Mouse (Mus musculus) hindbrain, embryonic 10.5 days (tissue): ENCODE results near the gene Fndc5. TPM values are rescaled to one million over a fixed set of nuclear protein-coding genes. Genes with fewer than 3 reads are reported as not detected.

Experiments used
- DNase-seq: peaks from one replicate; pipeline ENCODE4 v3.0.0-alpha.2; 2017; ENCODE audit warnings: low spot score
- H3K27ac ChIP-seq: fragments of 300-500 bp; sonication (generic); 2 replicates; pipeline ENCODE4 v1.5.1; 2016; ENCODE audit warnings: mild to moderate bottlenecking, moderate library complexity
- H3K27me3 ChIP-seq: fragments of 300-500 bp; sonication (generic); 2 replicates; pipeline ENCODE4 v1.6.1; 2016; ENCODE audit warnings: mild to moderate bottlenecking; ENCODE audit not compliant: poor library complexity, insufficient read depth, severe bottlenecking
- H3K36me3 ChIP-seq: fragments of 300-500 bp; sonication (generic); 2 replicates; pipeline ENCODE4 v1.6.1; 2016; ENCODE audit warnings: mild to moderate bottlenecking, moderate library complexity
- H3K4me1 ChIP-seq: fragments of 300-500 bp; sonication (generic); replicated peaks from 2 replicates; pipeline ENCODE4 v1.6.1; 2016; ENCODE audit warnings: mild to moderate bottlenecking
- H3K4me3 ChIP-seq: fragments of 300-500 bp; sonication (generic); 2 replicates; pipeline ENCODE4 v1.5.1; 2016; ENCODE audit warnings: mild to moderate bottlenecking, moderate library complexity
- H3K9me3 ChIP-seq: fragments of 300-500 bp; sonication (generic); 2 replicates; pipeline ENCODE4 v1.6.1; 2016; ENCODE audit warnings: mild to moderate bottlenecking, moderate library complexity
- WGBS: fragments of 180-500 bp; shearing (Covaris S2); methylation state at CpG from one replicate; pipeline ENCODE4 v1.1.7; 2016; 5-methylcytosine and 5-hydroxymethylcytosine counted together
- polyA plus RNA-seq: library from polyadenylated mRNA; unstranded; fragments of >200 nt; fragmentation: Nextera tagmentation; extraction: Ambion mirVana; gene quantifications from 2 replicates; pipeline ENCODE4 v1.2.1, GENCODE M21; 2016

Gene Fndc5
- polyA plus RNA-seq, 1 experiment from 2014 or later = 1.8 TPM

DNA sequence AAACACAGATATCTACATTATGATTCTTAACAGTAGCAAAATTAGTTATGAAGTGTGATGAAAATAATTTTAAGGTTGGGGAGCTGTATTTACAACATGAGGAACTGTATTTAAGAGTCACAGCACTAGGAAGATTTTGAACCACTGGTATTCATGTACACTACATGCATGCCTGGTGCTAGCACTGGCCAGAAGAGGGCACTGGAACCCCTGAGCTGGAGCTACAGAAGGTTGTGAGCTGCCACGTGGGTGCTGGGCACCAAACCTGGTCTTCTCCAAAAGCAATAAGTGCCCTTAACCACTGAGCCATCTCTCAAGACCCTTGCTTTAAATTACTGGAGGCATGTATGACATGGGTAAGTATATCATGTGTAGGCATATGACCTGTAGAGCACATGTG lies 35.7 kb downstream of the Fndc5 start:
- peaks cover 84% of the 10 kb centered on the region for H3K36me3 ChIP-seq
- 76% methylated on average over 1 of the region's 1 CpGs for WGBS
- H3K9me3 ChIP-seq = no peaks in the 10 kb centered on the region
- H3K27me3 ChIP-seq = no peaks in the 10 kb centered on the region
- DNase-seq = no peak
- no peak overlapping the region for H3K27ac ChIP-seq
- H3K4me1 ChIP-seq = no peaks in the 10 kb centered on the region
- no peak overlapping the region for H3K4me3 ChIP-seq

DNA sequence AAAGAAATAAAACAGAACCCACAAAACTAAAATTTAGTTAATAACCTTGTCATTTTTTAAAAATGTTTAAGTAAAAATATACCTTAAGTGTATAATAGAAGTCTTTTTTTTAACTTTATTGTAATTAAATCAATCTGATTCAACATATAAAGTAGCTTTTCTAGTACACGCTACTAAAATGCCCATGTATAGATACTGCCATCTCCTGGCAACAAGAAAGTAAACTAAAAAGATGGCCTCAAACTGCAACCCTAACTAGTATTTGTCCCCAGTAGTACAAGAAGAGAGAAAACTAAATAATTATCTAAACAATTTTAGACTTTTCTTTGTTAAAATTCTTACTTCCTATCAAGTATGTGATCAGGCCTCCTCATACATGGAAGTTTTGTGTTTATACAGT lies 42.8 kb downstream of the Fndc5 start:
- 80% methylated on average over 1 of the region's 1 CpGs for WGBS
- Histone ChIP-seq H3K27me3 (no peaks in the 10 kb centered on the region), H3K4me3 (no peak overlapping the region), H3K27ac (no peak overlapping the region), H3K9me3 (no peaks in the 10 kb centered on the region), H3K36me3 (peaks cover 84% of the 10 kb centered on the region), H3K4me1 (no peaks in the 10 kb centered on the region)
- DNase-seq = no peak

DNA sequence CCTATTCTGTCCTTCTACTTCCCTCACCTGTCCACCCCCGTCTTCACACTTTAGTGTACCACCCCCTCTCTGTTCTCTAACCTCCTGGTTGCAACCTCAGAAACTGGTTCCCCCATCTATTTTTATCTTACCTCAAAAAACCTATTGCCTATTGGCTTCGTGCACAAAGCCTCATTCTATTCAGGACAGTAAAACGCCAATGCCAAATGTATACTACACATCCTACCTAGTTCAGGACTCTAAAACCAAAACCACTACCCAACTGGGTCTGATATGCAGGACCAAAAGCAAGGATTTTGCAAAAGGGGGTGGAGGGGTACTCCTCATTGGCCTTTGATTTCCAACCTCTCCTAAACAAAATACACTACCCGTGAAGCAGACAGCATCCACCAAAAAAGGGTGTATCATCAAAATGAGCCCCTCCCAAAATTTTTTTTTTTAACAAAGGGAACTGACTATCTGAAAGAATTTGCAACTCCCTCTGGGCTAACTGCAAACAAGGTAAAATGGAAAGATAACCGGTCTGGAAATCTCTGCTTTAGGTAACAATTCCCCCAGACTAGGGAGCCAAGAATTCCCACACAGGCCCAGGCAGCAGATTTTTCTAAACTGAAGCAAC lies 51.4 kb downstream of the Fndc5 start:
- DNase-seq = no peak
- peaks cover 31% of the 10 kb centered on the region for H3K4me1 ChIP-seq
- 52% methylated on average over 5 of the region's 5 CpGs for WGBS
- H3K27me3 ChIP-seq = no peaks in the 10 kb centered on the region
- H3K27ac ChIP-seq = peak overlapping the region; percentile 97
- peaks cover 12% of the 10 kb centered on the region for H3K36me3 ChIP-seq
- H3K9me3 ChIP-seq = no peaks in the 10 kb centered on the region
- peak overlapping the region; percentile 81 for H3K4me3 ChIP-seq

DNA sequence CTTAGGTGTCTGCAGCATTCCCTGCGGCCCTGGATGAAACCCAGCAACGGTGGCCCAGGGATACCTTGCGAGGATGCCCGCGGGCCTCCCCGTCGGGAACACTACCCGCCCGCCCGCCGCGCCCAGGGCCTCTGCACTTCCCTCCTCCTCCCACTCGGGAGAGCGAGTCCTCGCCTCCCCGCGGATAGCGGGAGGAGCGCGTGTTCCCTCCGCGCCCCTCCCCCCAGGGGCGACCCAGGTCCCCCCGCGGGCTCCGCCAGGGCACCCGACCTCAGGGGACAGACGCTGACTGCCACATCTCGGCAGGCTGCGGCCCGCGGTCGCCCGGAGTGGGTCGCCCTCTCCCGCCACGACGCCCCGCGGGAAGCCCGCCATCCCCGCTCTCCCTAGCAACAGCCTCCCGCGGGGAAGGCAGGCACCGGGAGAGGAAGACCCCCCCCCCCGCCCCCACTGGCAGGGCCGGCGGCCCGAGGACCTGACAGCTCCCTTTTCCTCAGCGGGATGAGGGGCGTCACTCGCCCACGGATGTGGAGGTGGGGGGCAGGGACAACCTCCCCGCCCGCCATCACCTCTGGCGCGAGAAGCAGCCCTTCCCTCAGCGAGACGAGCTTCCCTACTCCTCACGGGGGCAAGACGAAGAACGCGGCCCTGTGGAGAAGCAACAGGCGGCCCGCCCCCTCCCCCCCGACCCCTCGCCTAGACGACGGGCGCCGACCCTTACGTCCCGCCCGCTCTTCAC lies 52.2 kb downstream of the Fndc5 start:
- no peak for DNase-seq
- WGBS = under 1% methylated on average over 73 of the region's 74 CpGs

DNA sequence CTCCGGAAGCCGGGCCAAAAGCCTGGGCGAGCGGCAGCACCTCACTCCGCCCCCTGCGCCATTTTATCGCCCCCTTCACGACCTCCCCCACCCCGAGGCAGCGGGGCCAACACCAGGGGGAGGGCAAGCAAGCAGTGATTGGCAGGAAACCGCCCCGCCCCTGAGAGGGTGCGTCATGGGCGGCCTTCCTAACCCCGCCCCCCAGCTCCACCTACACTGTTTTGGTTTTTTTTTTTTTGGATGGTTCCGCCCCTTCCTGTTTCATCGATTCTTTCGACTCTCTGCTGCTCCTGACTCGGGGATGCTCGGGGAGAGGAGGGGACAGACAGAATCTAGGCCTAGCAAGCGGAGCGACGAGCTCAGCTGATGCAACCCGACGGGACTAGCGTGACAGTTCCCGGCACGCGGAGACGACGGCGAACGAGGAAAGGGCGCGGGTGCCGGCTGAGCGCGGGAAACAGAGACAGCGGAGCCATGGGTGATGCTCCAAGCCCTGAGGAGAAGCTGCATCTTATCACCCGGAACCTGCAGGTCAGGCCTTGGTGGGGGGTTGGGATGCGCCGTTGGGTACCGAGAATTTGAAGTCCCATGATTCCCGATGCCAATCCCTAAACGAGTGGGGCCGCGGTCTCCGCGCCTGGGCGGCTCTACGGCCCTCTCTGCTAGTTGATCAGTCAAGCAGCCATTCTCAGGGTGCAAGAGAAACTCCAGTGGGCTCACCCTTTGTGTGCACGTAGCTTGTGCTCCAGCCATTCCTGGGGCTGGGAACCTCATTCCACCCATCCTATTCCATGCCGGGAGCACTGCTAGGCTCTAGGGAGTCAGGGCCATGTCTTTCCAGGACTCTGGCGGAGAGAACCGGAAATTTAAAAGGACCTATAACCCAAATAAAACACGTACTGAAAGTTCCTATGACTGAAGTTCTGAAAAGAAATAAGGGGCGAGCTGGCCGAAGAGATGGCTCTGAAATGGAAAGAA lies 53.0 kb downstream of the Fndc5 start, which contains the start of the genes S100pbp and Yars:
S100pbp (minus strand) TSS at position 186 of the 978 bp plus-strand sequence.
Yars (plus strand) TSS at position 219 of the 978 bp plus-strand sequence.
- H3K9me3 ChIP-seq = no peaks in the 10 kb centered on the region
- H3K36me3 ChIP-seq = peaks cover 25% of the 10 kb centered on the region
- H3K4me3 ChIP-seq = peak within 1 kb of the TSS; percentile 81
- peak; percentile 98 for DNase-seq
- under 1% methylated on average over 58 of the region's 58 CpGs for WGBS
- H3K27me3 ChIP-seq = no peaks in the 10 kb centered on the region
- H3K27ac ChIP-seq = peak within 1 kb of the TSS; percentile 97
- H3K4me1 ChIP-seq = peaks cover 31% of the 10 kb centered on the region

More for the DNA sequence above, 52.2 kb downstream of the Fndc5 start:
- Histone ChIP-seq H3K27me3 (no peaks in the 10 kb centered on the region), H3K4me3 (peak overlapping the region; percentile 81), H3K36me3 (peaks cover 16% of the 10 kb centered on the region), H3K9me3 (no peaks in the 10 kb centered on the region), H3K27ac (peak overlapping the region; percentile 97), H3K4me1 (peaks cover 31% of the 10 kb centered on the region)

DNA sequence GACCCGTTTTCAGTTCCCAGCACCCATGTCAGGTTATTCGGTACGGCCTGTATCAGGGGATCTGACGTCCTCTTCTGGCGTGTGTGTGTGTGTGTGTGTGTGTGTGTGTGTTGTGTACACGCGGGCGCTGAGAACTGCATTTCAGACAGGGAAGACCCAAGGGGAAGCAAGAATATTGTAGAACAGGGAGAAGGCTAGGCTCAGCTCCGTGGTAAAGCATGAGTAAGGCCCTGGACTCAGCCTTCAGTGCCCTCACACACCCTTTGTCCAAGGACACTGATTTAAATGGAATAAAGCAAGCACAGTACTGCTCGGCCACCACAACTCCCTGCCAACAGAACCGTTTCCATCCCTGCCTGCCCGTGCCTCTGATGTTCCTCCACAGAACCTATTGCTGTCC lies 53.7 kb downstream of the Fndc5 start:
- Histone ChIP-seq H3K9me3 (no peaks in the 10 kb centered on the region), H3K4me1 (peaks cover 31% of the 10 kb centered on the region), H3K27me3 (no peaks in the 10 kb centered on the region), H3K4me3 (peak overlapping the region; percentile 81), H3K27ac (peak overlapping the region; percentile 97), H3K36me3 (peaks cover 32% of the 10 kb centered on the region)
- WGBS = 7% methylated on average over 12 of the region's 12 CpGs
- peak; percentile 21 for DNase-seq

DNA sequence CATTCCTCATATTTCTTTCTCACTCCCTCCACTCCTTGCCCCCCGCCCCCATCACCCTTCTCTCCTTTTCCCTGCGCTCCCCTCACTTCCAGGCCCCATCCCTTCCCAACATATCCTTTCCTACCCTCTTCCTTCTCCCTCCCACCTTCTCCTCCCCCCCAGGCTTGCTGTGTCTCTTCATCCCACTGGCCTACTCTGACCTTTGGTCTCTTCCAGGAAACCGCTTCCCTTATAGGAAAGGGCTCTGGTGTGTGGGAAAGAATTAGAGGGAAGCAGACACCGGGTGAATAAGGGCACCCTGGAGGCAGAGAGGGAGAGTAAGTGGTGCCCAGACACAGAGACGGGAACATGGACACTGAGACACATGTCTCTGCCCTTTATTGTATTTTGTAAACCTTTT lies 54.9 kb downstream of the Fndc5 start:
- Histone ChIP-seq H3K4me1 (peaks cover 31% of the 10 kb centered on the region), H3K36me3 (peaks cover 42% of the 10 kb centered on the region), H3K27me3 (no peaks in the 10 kb centered on the region), H3K27ac (0 out of 2 replicates have a peak overlapping the region, but pooled peaks have one; percentile 12), H3K9me3 (no peaks in the 10 kb centered on the region), H3K4me3 (peak overlapping the region; percentile 81; the same call in 1 of the 2 replicates)
- DNase-seq = no peak
- whole genome bisulfite sequencing = 76% methylated on average over 5 of the region's 5 CpGs

Other genes with a start within 250 kb of the Fndc5 start
- 11.8 and 15.0 TPM in 2 replicates for gene Azin2, start 174.6 kb upstream of the Fndc5 start, polyA plus RNA-seq
- gene Ak2, start 145.0 kb upstream of the Fndc5 start, polyA plus RNA-seq = 168 and 202 TPM in 2 replicates
- gene Rnf19b, start 78.7 kb upstream of the Fndc5 start, polyA plus RNA-seq = 9.2 and 9.9 TPM in 2 replicates
- 2.5 and 5.1 TPM in 2 replicates for gene Tmem54, start 31.5 kb upstream of the Fndc5 start, polyA plus RNA-seq
- gene Hpca, start 15.0 kb upstream of the Fndc5 start, polyA plus RNA-seq = 2.6 and 4.7 TPM in 2 replicates
- gene S100pbp, start 52.7 kb downstream of the Fndc5 start, polyA plus RNA-seq = 21.5 and 26.3 TPM in 2 replicates
- 104 and 109 TPM in 2 replicates for gene Yars, start 52.8 kb downstream of the Fndc5 start, polyA plus RNA-seq
- 3.0 and 3.7 TPM in 2 replicates for gene C77080, start 124.4 kb downstream of the Fndc5 start, polyA plus RNA-seq
- gene Sync, start 150.6 kb downstream of the Fndc5 start, polyA plus RNA-seq = 0.37 and 0.63 TPM in 2 replicates
- 470 and 520 TPM in 2 replicates for gene Rbbp4, start 198.4 kb downstream of the Fndc5 start, polyA plus RNA-seq
- gene Zbtb8os, start 198.7 kb downstream of the Fndc5 start, polyA plus RNA-seq = 45.4 and 54.7 TPM in 2 replicates
- gene Zbtb8a, start 241.1 kb downstream of the Fndc5 start, polyA plus RNA-seq = 7.7 and 11.8 TPM in 2 replicates